Mouse (Mus musculus) midbrain, embryonic 16.5 days (tissue): ENCODE results near the gene Agmat. TPM values are rescaled to one million over a fixed set of nuclear protein-coding genes. Genes with fewer than 3 reads are reported as not detected.

Source experiments
- ATAC-seq: fragments of 200-750 bp; cut with Nextera tagmentation; 2 replicates; pipeline ENCODE4 v1.8.0; 2017; ENCODE audit warnings: moderate TSS enrichment
- H3K27ac ChIP-seq: fragments of 300-500 bp; sonication (generic); 2 replicates; pipeline ENCODE4 v1.5.1; 2014; ENCODE audit warnings: mild to moderate bottlenecking, low read length, mixed read lengths
- H3K27me3 ChIP-seq: fragments of 300-500 bp; sonication (generic); 2 replicates; pipeline ENCODE4 v1.6.1; 2014; ENCODE audit warnings: low read depth, low read length, mixed read lengths; ENCODE audit not compliant: control insufficient read depth, insufficient read depth
- H3K36me3 ChIP-seq: fragments of 300-500 bp; sonication (generic); 2 replicates; pipeline ENCODE4 v1.6.1; 2014; ENCODE audit warnings: mild to moderate bottlenecking, low read length, moderate library complexity, mixed read lengths; ENCODE audit not compliant: control insufficient read depth, insufficient read depth
- H3K4me1 ChIP-seq: fragments of 300-500 bp; sonication (generic); 2 replicates; pipeline ENCODE4 v1.6.1; 2014; ENCODE audit warnings: mild to moderate bottlenecking, low read length, mixed read lengths; ENCODE audit not compliant: control insufficient read depth, insufficient read depth
- H3K4me2 ChIP-seq: fragments of 300-500 bp; sonication (generic); 2 replicates; pipeline ENCODE4 v1.6.1; 2014; ENCODE audit warnings: mild to moderate bottlenecking, low read length, mixed read lengths
- H3K4me3 ChIP-seq: fragments of 300-500 bp; sonication (generic); 2 replicates; pipeline ENCODE4 v1.5.1; 2014; ENCODE audit warnings: low read depth, mild to moderate bottlenecking, low read length, moderate library complexity, mixed read lengths
- H3K9ac ChIP-seq: fragments of 300-500 bp; sonication (generic); 2 replicates; pipeline ENCODE4 v1.6.1; 2014; ENCODE audit warnings: low read depth, low read length, mixed read lengths
- H3K9me3 ChIP-seq: fragments of 300-500 bp; sonication (generic); replicated peaks from 2 replicates; pipeline ENCODE4 v1.6.1; 2014; ENCODE audit warnings: mild to moderate bottlenecking, low read length, mixed read lengths; ENCODE audit not compliant: control insufficient read depth, poor library complexity, severe bottlenecking
- WGBS: fragments of 180-500 bp; shearing (Covaris S2); extraction: QIAGEN DNeasy Blood & Tissue Kit; methylation state at CpG from one replicate; pipeline ENCODE4 v1.1.7; 2014; 5-methylcytosine and 5-hydroxymethylcytosine counted together
- polyA plus RNA-seq: library from polyadenylated mRNA; unstranded; fragments of >200 nt; fragmentation: Nextera tagmentation; extraction: Ambion mirVana; gene quantifications from 2 replicates; pipeline ENCODE4 v1.2.1, GENCODE M21; 2015

Gene Agmat
- polyA plus RNA-seq, 1 experiment from 2014 or later = not detected

DNA sequence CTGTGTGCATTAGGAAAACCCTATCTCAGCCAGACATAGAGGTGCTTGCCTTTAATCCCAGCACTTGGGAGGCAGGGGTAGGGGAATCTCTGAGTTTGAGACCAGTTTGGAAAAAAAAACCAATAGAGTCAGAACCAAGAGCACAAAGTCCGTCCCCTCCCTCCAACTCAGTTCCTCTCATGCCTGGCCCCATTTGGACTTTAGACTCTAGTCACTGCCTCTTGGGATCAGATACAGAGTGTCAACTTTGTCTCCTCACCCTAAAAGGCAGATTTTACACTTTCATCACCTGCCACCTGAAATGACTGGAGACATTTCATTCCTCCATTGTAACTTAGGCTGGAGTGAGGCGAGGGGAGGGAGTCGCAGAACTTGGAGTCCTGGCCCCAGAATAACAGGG is 17.2 kb upstream of the Agmat start:
- no peak overlapping the region for H3K4me2 ChIP-seq
- no peaks in the 10 kb centered on the region for H3K9me3 ChIP-seq
- no peaks in the 10 kb centered on the region for H3K36me3 ChIP-seq
- H3K27me3 ChIP-seq = 0 out of 2 replicates have a peak, but pooled peaks cover 2% of the 10 kb centered on the region
- ATAC-seq = no peak
- H3K4me1 ChIP-seq = 0 out of 2 replicates have a peak, but pooled peaks cover under 1% of the 10 kb centered on the region
- no peak overlapping the region for H3K27ac ChIP-seq
- no peak overlapping the region for H3K9ac ChIP-seq
- no peak overlapping the region for H3K4me3 ChIP-seq
- 80% methylated on average over 3 of the region's 3 CpGs for WGBS

DNA sequence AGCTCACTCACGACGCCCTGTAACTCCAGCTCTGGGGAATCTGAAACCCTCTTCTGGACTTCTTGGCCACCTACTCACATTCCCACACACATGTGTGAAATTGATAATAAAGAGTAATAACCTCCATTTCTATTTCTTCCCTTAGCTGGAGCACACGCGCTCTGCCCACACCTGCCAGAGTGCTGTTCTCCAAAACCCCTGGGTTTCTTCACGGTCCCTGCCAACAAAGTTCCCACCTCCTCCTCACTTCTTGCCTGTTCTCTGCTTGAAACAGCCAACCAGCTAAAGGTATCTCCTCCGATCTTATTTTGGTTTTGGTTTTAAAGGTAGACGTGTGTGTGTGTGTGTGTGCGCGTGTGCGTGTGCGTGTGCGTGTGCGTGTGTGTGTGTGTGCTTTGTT is 16.1 kb upstream of the Agmat start:
- no peak overlapping the region for H3K4me2 ChIP-seq
- H3K4me3 ChIP-seq = no peak overlapping the region
- WGBS = 89% methylated on average over 13 of the region's 13 CpGs
- H3K4me1 ChIP-seq = peaks cover 6% of the 10 kb centered on the region; the same call in 1 of the 2 replicates
- ATAC-seq = no peak
- no peak overlapping the region for H3K27ac ChIP-seq
- H3K9ac ChIP-seq = no peak overlapping the region
- no peaks in the 10 kb centered on the region for H3K9me3 ChIP-seq
- 0 out of 2 replicates have a peak, but pooled peaks cover 2% of the 10 kb centered on the region for H3K27me3 ChIP-seq
- H3K36me3 ChIP-seq = no peaks in the 10 kb centered on the region

DNA sequence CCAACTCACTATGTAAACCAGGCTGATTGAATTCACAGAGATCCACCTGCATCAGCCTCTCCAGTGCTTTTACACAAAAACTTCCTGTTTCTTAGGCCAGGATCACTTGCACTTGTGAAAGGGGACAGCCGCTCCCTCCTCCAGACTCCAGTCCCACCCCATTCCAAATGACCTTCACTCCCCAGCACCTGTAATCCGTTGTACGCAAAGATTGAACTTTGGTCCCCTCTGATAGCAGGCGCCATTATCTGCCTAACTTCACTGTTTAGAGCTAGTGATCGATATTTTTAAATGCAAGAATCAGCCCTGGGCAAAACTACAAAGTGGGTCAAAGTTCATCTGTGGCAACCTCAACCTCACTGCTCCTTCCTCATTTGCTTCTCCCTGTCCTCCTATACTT is 14.7 kb upstream of the Agmat start:
- Histone ChIP-seq H3K4me3 (no peak overlapping the region), H3K36me3 (no peaks in the 10 kb centered on the region), H3K9me3 (no peaks in the 10 kb centered on the region), H3K4me2 (no peak overlapping the region), H3K9ac (no peak overlapping the region), H3K27ac (no peak overlapping the region), H3K27me3 (0 out of 2 replicates have a peak, but pooled peaks cover 2% of the 10 kb centered on the region), H3K4me1 (peaks cover 9% of the 10 kb centered on the region; the same call in 1 of the 2 replicates)
- no peak for ATAC-seq
- WGBS = 75% methylated on average over 5 of the region's 5 CpGs

DNA sequence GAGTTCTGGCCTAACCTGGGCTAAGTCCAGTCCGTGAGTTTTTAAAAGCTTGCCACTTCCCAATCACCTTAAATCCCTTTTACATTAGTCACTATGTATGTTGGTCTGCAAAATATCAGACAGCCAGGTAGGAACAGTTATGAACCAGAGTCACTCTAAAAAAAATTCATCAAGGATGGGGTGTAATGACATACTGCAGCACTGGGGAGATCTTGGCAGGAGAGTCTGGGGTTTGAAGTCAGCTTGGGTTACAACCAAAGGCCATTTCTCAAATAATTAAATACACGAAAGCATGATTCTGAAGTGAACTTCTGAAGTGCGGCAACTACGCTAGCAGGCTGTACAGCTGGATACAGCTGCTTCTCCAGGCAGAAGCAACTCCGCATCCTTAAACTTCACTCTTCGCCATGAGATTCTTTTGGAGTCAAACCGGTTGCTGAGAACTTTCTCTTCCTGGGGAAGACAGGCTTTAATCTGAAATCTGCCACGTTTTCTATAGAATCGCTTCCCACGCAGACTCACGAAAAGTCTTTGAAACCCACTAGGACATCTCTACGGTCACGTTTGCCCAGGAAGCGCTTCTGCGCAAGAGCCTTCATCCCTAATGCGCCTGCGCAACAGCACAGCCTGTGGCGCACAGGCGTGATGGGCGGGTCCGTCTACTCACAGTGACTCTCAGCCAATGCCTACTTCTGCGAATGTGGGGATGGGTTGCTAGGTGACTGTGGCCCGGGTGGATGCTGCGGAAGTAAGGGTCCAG is 11.8 kb upstream of the Agmat start:
- ATAC-seq = peak; percentile 99
- Histone ChIP-seq H3K4me3 (peak overlapping the region; percentile 44), H3K27me3 (0 out of 2 replicates have a peak, but pooled peaks cover 2% of the 10 kb centered on the region), H3K9ac (peak overlapping the region; percentile 59; the same call in 1 of the 2 replicates), H3K9me3 (no peaks in the 10 kb centered on the region), H3K4me2 (peak overlapping the region; percentile 86), H3K27ac (peak overlapping the region; percentile 58), H3K36me3 (no peaks in the 10 kb centered on the region), H3K4me1 (peaks cover 9% of the 10 kb centered on the region; the same call in 1 of the 2 replicates)
- WGBS = 5% methylated on average over 24 of the region's 24 CpGs

DNA sequence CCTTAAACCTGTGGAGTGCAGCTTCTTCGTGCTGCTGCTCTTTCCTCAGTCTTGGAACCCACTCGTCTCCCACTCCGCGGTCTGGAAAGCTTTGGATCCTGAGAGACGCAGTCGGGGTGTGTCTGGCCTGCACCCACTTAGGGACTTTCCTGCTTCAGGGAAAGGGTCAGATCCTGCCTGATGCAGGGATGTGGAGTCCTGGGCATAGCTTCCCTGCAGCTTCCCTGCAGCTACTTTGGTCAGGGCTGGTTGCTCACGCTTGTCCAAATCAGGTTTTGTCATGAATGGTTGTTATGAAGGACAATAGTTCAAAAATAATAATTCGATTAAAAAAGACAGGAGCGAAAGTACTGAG is 11.3 kb upstream of the Agmat start:
- ATAC-seq = no peak
- H3K27ac ChIP-seq = peak overlapping the region; percentile 58
- H3K4me2 ChIP-seq = peak overlapping the region; percentile 86
- H3K9ac ChIP-seq = peak overlapping the region; percentile 59; the same call in 1 of the 2 replicates
- H3K4me1 ChIP-seq = peaks cover 9% of the 10 kb centered on the region; the same call in 1 of the 2 replicates
- H3K36me3 ChIP-seq = no peaks in the 10 kb centered on the region
- H3K4me3 ChIP-seq = peak overlapping the region; percentile 44
- H3K9me3 ChIP-seq = no peaks in the 10 kb centered on the region
- H3K27me3 ChIP-seq = no peaks in the 10 kb centered on the region
- 22% methylated on average over 9 of the region's 9 CpGs for WGBS

DNA sequence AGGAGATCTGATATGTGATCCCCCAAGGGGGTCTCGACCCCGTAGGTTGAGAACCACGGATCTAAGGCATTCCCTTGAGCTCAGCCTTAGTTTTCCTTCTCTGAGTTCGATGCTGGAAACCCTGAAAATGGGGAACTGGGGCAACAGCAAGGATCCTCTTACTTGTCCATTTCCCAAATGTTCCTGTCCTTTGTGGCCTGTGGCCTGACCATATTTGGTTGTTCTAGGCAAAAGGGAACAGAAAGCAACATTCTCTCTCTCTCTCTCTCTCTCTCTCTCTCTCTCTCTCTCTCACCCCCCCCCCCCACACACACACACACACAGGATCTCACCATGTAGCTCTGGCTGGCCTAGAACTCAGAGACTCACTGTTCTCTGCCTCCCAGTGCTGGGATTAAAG is 9.6 kb upstream of the Agmat start:
- no peak for ATAC-seq
- Histone ChIP-seq H3K9ac (no peak overlapping the region), H3K36me3 (no peaks in the 10 kb centered on the region), H3K27me3 (no peaks in the 10 kb centered on the region), H3K4me3 (no peak overlapping the region), H3K9me3 (no peaks in the 10 kb centered on the region), H3K4me1 (peaks cover 9% of the 10 kb centered on the region; the same call in 1 of the 2 replicates), H3K27ac (no peak overlapping the region), H3K4me2 (no peak overlapping the region)
- 67% methylated on average over 4 of the region's 4 CpGs for WGBS

DNA sequence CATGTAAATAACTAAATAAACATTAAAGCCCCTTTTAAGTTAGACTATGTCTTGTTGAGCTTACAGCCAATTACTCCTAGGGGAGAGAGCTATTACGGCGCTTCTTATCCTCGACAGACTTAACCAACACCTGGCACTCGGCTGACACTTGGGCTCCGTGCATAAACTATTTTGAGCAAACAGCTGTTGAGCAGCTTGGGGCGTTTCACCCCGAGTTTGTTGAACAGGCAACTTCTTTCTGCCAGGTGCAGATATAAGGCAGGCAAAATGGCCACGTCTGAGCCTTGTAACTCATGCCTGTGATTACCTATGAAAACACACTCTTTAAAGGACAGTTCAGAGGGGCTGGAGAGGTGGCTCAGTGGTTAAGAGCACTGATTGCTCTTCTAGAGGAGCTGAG is 8.5 kb upstream of the Agmat start:
- Histone ChIP-seq H3K4me2 (no peak overlapping the region), H3K36me3 (no peaks in the 10 kb centered on the region), H3K9me3 (no peaks in the 10 kb centered on the region), H3K4me1 (peaks cover 9% of the 10 kb centered on the region; the same call in 1 of the 2 replicates), H3K27me3 (no peaks in the 10 kb centered on the region), H3K4me3 (no peak overlapping the region), H3K27ac (no peak overlapping the region), H3K9ac (no peak overlapping the region)
- 81% methylated on average over 8 of the region's 8 CpGs for WGBS
- ATAC-seq = no peak

DNA sequence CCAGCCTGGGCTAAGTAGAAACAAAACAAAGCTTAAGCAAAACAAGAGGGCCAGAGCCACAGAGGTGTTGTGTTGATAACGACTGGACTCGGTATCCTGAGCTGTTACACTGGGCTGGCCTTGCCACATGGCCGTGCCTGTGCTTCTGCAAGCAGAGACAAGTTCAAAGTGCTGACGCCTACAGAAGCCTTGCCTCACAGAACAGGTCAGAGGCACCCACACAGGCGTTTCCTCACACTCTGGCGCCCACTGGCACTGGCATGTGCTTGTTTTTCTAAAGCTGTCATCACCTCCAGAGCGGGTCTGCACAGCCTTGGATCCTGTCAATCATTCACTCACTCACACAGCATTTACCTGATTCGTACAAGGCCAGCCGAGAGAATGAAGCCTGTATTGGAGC is 4.6 kb upstream of the Agmat start:
- Histone ChIP-seq H3K9me3 (no peaks in the 10 kb centered on the region), H3K27ac (no peak overlapping the region), H3K9ac (no peak overlapping the region), H3K4me1 (no peaks in the 10 kb centered on the region), H3K4me2 (no peak overlapping the region), H3K4me3 (no peak overlapping the region), H3K36me3 (no peaks in the 10 kb centered on the region), H3K27me3 (no peaks in the 10 kb centered on the region)
- 75% methylated on average over 9 of the region's 9 CpGs for WGBS
- no peak for ATAC-seq

DNA sequence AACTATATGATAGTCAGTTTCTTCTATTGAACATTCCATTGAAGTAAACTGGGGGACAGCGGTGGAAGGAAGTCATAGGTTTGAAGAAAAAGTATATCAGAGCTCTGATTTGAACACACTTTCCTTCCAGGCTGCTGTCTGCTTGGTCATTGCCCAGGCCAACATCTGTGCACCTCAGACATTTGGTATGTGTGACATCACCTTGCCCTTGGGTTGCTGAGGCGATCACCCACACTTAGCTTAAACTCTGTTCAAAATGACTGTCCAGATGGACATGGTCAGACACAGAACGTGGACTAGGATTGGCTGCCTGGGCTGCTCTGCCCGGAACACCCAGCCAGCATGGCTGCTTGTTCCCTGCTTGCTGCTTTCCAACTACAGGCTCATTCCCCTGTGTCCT is 4.1 kb upstream of the Agmat start:
- WGBS = 84% methylated on average over 4 of the region's 4 CpGs
- no peaks in the 10 kb centered on the region for H3K36me3 ChIP-seq

More for the DNA sequence above, 4.1 kb upstream of the Agmat start:
- Histone ChIP-seq H3K4me2 (no peak overlapping the region), H3K4me3 (no peak overlapping the region), H3K27me3 (no peaks in the 10 kb centered on the region), H3K4me1 (no peaks in the 10 kb centered on the region), H3K27ac (no peak overlapping the region), H3K9ac (no peak overlapping the region), H3K9me3 (no peaks in the 10 kb centered on the region)
- ATAC-seq = no peak
